Mouse (Mus musculus) left cerebral cortex, postnatal 10 days (tissue): ENCODE measurements at regions not wholly inside any gene's neighbourhood (a gene's known extent, or its start where the extent isn't known, plus 50 kb on each side); places are given as distances from the start of the nearest gene placed in this dataset.

ENCODE experiments used
- DNase-seq, 2 experiments: peaks; one replicate each; pipeline ENCODE4 v3.0.0; 2021 to 2022; ENCODE audit warnings: low spot score in 2 of 2, mixed read lengths in 1 of 2; ENCODE audit errors: extremely low spot score in 1 of 2
- intact Hi-C: fragments of 180-260 bp; cut with DNase I; formaldehyde crosslinking; loops from one replicate; pipeline ENCODE4 v1.15.1; 2025

DNA sequence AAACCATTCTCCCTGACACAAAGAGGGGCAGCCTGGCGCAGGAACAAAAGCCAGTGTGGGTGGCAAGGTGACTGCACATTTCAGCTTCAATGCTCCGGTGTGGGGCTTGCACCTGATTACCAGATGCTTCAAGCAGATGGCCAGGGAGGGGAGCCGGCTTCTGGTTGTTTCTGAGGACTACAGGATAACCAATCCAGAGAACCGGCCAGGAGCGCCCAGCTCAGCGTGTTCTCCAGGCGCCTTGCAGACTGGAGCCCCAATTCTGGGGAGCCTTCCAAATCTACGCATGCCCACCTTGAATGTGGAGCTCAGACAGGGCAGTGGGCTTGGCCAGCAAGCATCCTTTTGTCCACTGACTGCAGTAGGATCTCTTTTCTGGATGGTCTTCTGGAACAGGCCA lies 380.8 kb downstream of the Zfp536 start:
- intact Hi-C loops = no loop called here
- DNase-seq = no peak

DNA sequence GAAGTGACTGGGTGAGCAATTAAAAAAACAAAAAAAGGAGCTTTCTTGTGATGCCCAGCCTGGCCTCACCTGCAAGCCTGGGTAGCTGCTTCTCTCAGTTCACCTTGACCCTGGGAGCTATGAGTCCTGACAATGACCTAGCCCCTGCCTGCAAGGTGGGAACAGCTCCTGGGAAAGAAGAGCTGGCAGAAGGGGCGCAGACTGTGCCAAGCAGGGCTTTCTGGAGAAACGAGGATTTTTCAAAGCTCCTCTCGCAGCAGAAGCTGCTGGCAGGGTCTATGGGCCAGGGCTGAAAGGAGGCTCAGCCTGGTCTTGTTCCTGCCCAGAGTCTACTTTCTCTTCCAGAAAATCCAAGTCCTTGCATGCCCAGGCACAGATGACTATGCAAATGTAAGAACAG lies 380.4 kb downstream of the Zfp536 start:
- no peak for DNase-seq
- intact Hi-C loops = no loop called here

GRCm38 (mm10) chr7:37394965-37395426 lies 378.4 kb downstream of the Zfp536 start:
- peak in 1 of 2 experiments; percentile 44 for DNase-seq
- intact Hi-C loops = no loop called here

DNA sequence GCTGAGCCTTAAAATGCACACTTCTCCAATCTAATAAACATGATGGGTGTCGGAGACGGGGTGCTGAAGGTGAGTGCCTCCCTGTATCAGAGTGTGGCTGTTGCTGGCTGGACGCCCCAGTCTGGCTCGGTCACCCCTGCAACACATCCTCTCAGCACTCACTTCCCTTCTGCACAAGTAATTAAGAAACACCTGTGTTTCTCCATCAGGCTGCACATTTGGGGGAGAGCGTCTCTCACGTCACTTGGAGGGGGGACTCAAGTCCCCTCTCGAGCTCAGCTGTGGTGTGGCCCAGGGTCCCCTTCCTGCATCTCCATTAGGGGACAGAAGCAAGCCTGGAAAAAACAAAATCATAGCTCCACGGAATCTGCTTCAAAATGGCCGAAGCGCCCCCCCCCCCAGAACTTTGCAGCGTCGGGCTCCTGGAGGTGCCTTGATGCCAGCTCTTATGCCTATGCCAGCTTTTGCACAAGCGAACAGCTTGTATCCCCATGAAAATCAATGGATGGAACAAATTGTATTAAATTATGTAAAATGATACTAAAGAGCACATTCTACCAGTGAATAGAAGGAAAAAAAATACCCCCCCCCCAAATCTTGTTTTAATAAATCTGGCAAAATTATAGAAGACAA lies 377.4 kb downstream of the Zfp536 start:
- no peak for DNase-seq
- intact Hi-C loops = no loop called here

DNA sequence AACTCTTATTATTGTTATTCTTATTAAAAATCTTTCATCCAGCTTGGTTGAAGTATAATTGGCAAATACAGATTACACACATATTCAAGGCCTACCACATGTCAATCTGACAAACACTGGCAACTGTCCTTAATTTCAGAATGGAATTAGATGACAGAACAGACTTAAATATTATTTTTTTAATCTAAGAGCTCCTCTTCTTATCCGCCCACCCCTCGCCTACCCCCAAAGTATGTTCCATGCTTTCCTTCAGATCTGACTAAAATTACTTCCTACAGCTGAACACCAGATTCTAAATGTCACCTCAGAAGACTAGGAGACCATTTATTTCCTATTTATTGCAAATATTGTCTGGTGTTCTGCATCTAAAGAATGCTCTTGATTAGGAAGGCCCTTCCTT lies 370.0 kb downstream of the Zfp536 start:
- intact Hi-C loops = no loop called here

GRCm38 (mm10) chr7:37413350-37413749 lies 360.1 kb downstream of the Zfp536 start:
- intact Hi-C loops = no loop called here
- no peak for DNase-seq

More for the DNA sequence above, 370.0 kb downstream of the Zfp536 start:
- no peak for DNase-seq

GRCm38 (mm10) chr7:37421704-37422103 lies 351.7 kb downstream of the Zfp536 start:
- intact Hi-C loops = no loop called here
- no peak for DNase-seq
